Mouse (Mus musculus) ES-E14 (cell line): ENCODE measurements around the gene Sec31b.

ENCODE experiments used
- CHD2 ChIP-seq: IDR thresholded peaks from 2 replicates; pipeline ENCODE4 v1.6.1; 2014; ENCODE audit warnings: mild to moderate bottlenecking, low read depth, low read length, inconsistent platforms
- HCFC1 ChIP-seq: IDR thresholded peaks from 2 replicates; pipeline ENCODE4 v1.6.1; 2012; ENCODE audit warnings: low read length, inconsistent platforms, borderline replicate concordance; ENCODE audit not compliant: insufficient read depth
- MAFK ChIP-seq: IDR thresholded peaks from 2 replicates; pipeline ENCODE4 v1.6.1; 2014; ENCODE audit warnings: mild to moderate bottlenecking, low read depth, low read length, inconsistent platforms; ENCODE audit not compliant: insufficient read depth
- ZC3H11A ChIP-seq: IDR thresholded peaks from 2 replicates; pipeline ENCODE4 v1.6.1; 2012; ENCODE audit warnings: low read depth, mild to moderate bottlenecking, inconsistent platforms, low read length, borderline replicate concordance
- ZNF384 ChIP-seq: IDR thresholded peaks from 2 replicates; pipeline ENCODE4 v1.6.1; 2012; ENCODE audit warnings: low read depth, low read length, inconsistent platforms

GRCm38 (mm10) chr19:44487266-44487665 is 58.4 kb downstream of the Sec31b start:
- no peak for TF ChIP-seq ZC3H11A
- TF ChIP-seq HCFC1, result no peak
- no peak for TF ChIP-seq ZNF384
- TF ChIP-seq MAFK, result no peak
- TF ChIP-seq CHD2, result no peak
